ENCODE assay signal across 18 mouse cellular contexts in genomic region chr1:106640577-106640976, GRCm38 (mm10).
DNase-seq lines count a peak whose midpoint lies in the region; ATAC-seq and TF ChIP-seq lines count a peak whose summit lies in the region.
"Had no signal": no experiment of that assay in that cellular context is flagged by ENCODE, and none has a peak within 500 bp of the region (broad histone marks: within the 10 kb centered on the region; RNA-seq: fewer than 3 reads in every experiment).

No protein-coding gene starts in this region.

- no peak overlapping the region for H3K4me3 ChIP-seq in lung, embryonic 15.5 days
- no peak overlapping the region for H3K4me3 ChIP-seq in lung, postnatal 0 days (ENCODE audit: low read depth, low read length)
- H3K4me3 ChIP-seq: embryonic facial prominence, embryonic 10.5 days; embryonic facial prominence, embryonic 12.5 days; forebrain, embryonic 13.5 days; forebrain, embryonic 15.5 days had no signal

- TF ChIP-seq EP300 in lung, postnatal 0 days (IDR thresholded peaks at IDR 0.05) = peak; percentile 47; the same call in 1 of the 2 replicates

- peak; percentile 36; the same call in 1 of the 2 replicates for ATAC-seq in lung, embryonic 15.5 days (ENCODE audit: borderline replicate concordance, extremely low read depth, low FRiP score, low TSS enrichment)
- peak; percentile 52 for ATAC-seq in lung, postnatal 0 days
- ATAC-seq: forebrain, embryonic 13.5 days; forebrain, embryonic 15.5 days; forebrain, postnatal 0 days had no signal

- H3K27ac ChIP-seq in lung, embryonic 15.5 days = no peak overlapping the region; the same call in 1 of the 2 replicates
- 0 out of 2 replicates have a peak overlapping the region, but pooled peaks have one; percentile 16 for H3K27ac ChIP-seq in lung, postnatal 0 days (ENCODE audit: low read length)
- H3K27ac ChIP-seq: embryonic facial prominence, embryonic 10.5 days; embryonic facial prominence, embryonic 12.5 days; forebrain, embryonic 13.5 days; forebrain, embryonic 15.5 days had no signal

- no peak overlapping the region for H3K4me2 ChIP-seq in lung, embryonic 15.5 days
- H3K4me2 ChIP-seq in lung, postnatal 0 days (replicated peaks; ENCODE audit: low read depth, low read length) = no peak overlapping the region
- H3K4me2 ChIP-seq: embryonic facial prominence, embryonic 12.5 days; forebrain, embryonic 13.5 days; forebrain, embryonic 15.5 days had no signal

- 65% methylated on average over 1 of the region's 1 CpGs for WGBS in lung, embryonic 15.5 days
- 74% methylated on average over 1 of the region's 1 CpGs for WGBS in lung, postnatal 0 days

- TF ChIP-seq CTCF in lung, postnatal 0 days (IDR thresholded peaks at IDR 0.05) = no peak

- H3K9ac ChIP-seq in lung, embryonic 15.5 days = no peak overlapping the region
- H3K9ac ChIP-seq in lung, postnatal 0 days (replicated peaks; ENCODE audit: low read depth) = no peak overlapping the region
- H3K9ac ChIP-seq: embryonic facial prominence, embryonic 12.5 days; forebrain, embryonic 13.5 days; forebrain, embryonic 15.5 days; forebrain, postnatal 0 days had no signal

- H3K4me1 ChIP-seq in lung, embryonic 15.5 days = peaks cover 19% of the 10 kb centered on the region
- H3K4me1 ChIP-seq in lung, postnatal 0 days (ENCODE audit: insufficient read depth, low read depth, low read length) = no peaks in the 10 kb centered on the region
- H3K4me1 ChIP-seq: forebrain, embryonic 13.5 days; forebrain, embryonic 15.5 days had no signal

- DNase-seq in lung, postnatal 10 days = no peak
- DNase-seq in lung, postnatal 0 days (ENCODE audit: low spot score) = peak; percentile 82
- DNase-seq in lung, postnatal 14 days = no peak
- no peak for DNase-seq in layer of hippocampus, postnatal 36 days
- DNase-seq: adrenal gland, adult 8-10 months; adrenal gland, postnatal 14 days; adrenal gland, postnatal 36 days; cerebellum, adult 11-12 months; cerebellum, adult 2 months; cerebellum, adult 9-10 months; cerebellum, postnatal 10 days; cerebellum, postnatal 25 days; forebrain, postnatal 0 days had no signal

- H3K27me3 ChIP-seq in lung, embryonic 15.5 days = no peaks in the 10 kb centered on the region
- H3K27me3 ChIP-seq in lung, postnatal 0 days (replicated peaks; ENCODE audit: insufficient read depth, low read length) = no peaks in the 10 kb centered on the region
- H3K27me3 ChIP-seq: embryonic facial prominence, embryonic 12.5 days; forebrain, embryonic 13.5 days; forebrain, embryonic 15.5 days had no signal

- no peaks in the 10 kb centered on the region for H3K9me3 ChIP-seq in lung, embryonic 15.5 days
- no peaks in the 10 kb centered on the region for H3K9me3 ChIP-seq in lung, postnatal 0 days (ENCODE audit: low read length)
- H3K9me3 ChIP-seq: embryonic facial prominence, embryonic 10.5 days; embryonic facial prominence, embryonic 12.5 days; forebrain, embryonic 13.5 days; forebrain, embryonic 15.5 days had no signal

- H3K36me3 ChIP-seq in lung, embryonic 15.5 days = no peaks in the 10 kb centered on the region
- no peaks in the 10 kb centered on the region for H3K36me3 ChIP-seq in lung, postnatal 0 days (ENCODE audit: insufficient read depth, low read length)
- H3K36me3 ChIP-seq: embryonic facial prominence, embryonic 10.5 days; embryonic facial prominence, embryonic 12.5 days; forebrain, embryonic 15.5 days had no signal
